Mouse (Mus musculus) frontal cortex, postnatal 10 days (tissue): ENCODE data around the gene Slc25a47.

Source experiments
- DNase-seq, 2 experiments: peaks; one replicate each; pipeline ENCODE4 v3.0.0; 2022; ENCODE audit warnings: low spot score in 2 of 2, mixed read lengths in 1 of 2

Gene Slc25a47

GRCm38 (mm10) chr12:108857589-108858184 is 21.8 kb downstream of the Slc25a47 start:
- no peak for DNase-seq

- no peak for DNase-seq
Measured at GRCm38 (mm10) chr12:108858486-108858885, 22.6 kb downstream of the Slc25a47 start.

- no peak for DNase-seq
Measured at GRCm38 (mm10) chr12:108865007-108865494, 29.2 kb downstream of the Slc25a47 start.

GRCm38 (mm10) chr12:108869575-108869974 is 33.7 kb downstream of the Slc25a47 start:
- DNase-seq = no peak

- no peak for DNase-seq
Measured at GRCm38 (mm10) chr12:108873122-108873521, 37.3 kb downstream of the Slc25a47 start.

- DNase-seq = no peak
Measured at GRCm38 (mm10) chr12:108879138-108879537, 43.3 kb downstream of the Slc25a47 start.

- DNase-seq = no peak
Measured at GRCm38 (mm10) chr12:108880606-108881005, 44.8 kb downstream of the Slc25a47 start.

- no peak for DNase-seq
Measured at GRCm38 (mm10) chr12:108881192-108881591, 45.3 kb downstream of the Slc25a47 start.

GRCm38 (mm10) chr12:108882776-108883175 is 46.9 kb downstream of the Slc25a47 start:
- no peak for DNase-seq

- no peak for DNase-seq
Measured at GRCm38 (mm10) chr12:108885906-108886305, 50.1 kb downstream of the Slc25a47 start.

GRCm38 (mm10) chr12:108887077-108887476 is 51.2 kb downstream of the Slc25a47 start:
- DNase-seq = no peak

- DNase-seq = no peak
Measured at GRCm38 (mm10) chr12:108888632-108889031, 52.8 kb downstream of the Slc25a47 start.

- DNase-seq = no peak
Measured at GRCm38 (mm10) chr12:108892989-108893714, 57.3 kb downstream of the Slc25a47 start, which contains the start of gene Wdr25. Gene Wdr25, plus strand, starts transcription at chr12:108893631.

GRCm38 (mm10) chr12:108893715-108894431 is 58.0 kb downstream of the Slc25a47 start, which contains the start of gene Wars:
Gene Wars, minus strand, starts transcription at chr12:108894174.
- peak; percentile 94 to 95 for DNase-seq

- DNase-seq = no peak
Measured at GRCm38 (mm10) chr12:108894432-108894816, 58.6 kb downstream of the Slc25a47 start.

- DNase-seq = no peak
Measured at GRCm38 (mm10) chr12:108896006-108896405, 60.2 kb downstream of the Slc25a47 start.

- DNase-seq = no peak
Measured at GRCm38 (mm10) chr12:108901346-108901745, 65.5 kb downstream of the Slc25a47 start.

- DNase-seq = peak; percentile 54 to 55
Measured at GRCm38 (mm10) chr12:108902940-108903339, 67.1 kb downstream of the Slc25a47 start.

GRCm38 (mm10) chr12:108903600-108904275 is 67.9 kb downstream of the Slc25a47 start:
- DNase-seq = peak; percentile 45 to 70

- no peak for DNase-seq
Measured at GRCm38 (mm10) chr12:108904276-108904653, 68.4 kb downstream of the Slc25a47 start.

- DNase-seq = no peak
Measured at GRCm38 (mm10) chr12:108905620-108906302, 69.9 kb downstream of the Slc25a47 start.
